Mouse (Mus musculus) urinary bladder, postnatal 25 days (tissue): ENCODE data around the gene Zdhhc9.
"Not testable (repeated sequence)": the region's sequence is repeated elsewhere in the genome, so short reads cannot be mapped to it uniquely, and the experiment has no call there.

Source experiments
- DNase-seq: peaks from one replicate; pipeline ENCODE4 v3.0.0; 2022; ENCODE audit warnings: low spot score

The Zdhhc9 gene

GRCm38 (mm10) chrX:48208519-48209185 lies at the start of gene Zdhhc9:
Gene Zdhhc9, minus strand, starts transcription at chrX:48208878.
- DNase-seq: peak; percentile 74

- no peak for DNase-seq
Observed at GRCm38 (mm10) chrX:48257011-48257410, 48.3 kb upstream of the Zdhhc9 start.

GRCm38 (mm10) chrX:48256468-48257007 lies 47.9 kb upstream of the Zdhhc9 start, which contains the start of gene Utp14a:
Gene Utp14a, plus strand, starts transcription at chrX:48256862.
- peak; percentile 90 for DNase-seq

GRCm38 (mm10) chrX:48255830-48256428 lies 47.3 kb upstream of the Zdhhc9 start:
- no peak for DNase-seq

- DNase-seq: no peak
Observed at GRCm38 (mm10) chrX:48234417-48234816, 25.7 kb upstream of the Zdhhc9 start.

GRCm38 (mm10) chrX:48226225-48226624 lies 17.5 kb upstream of the Zdhhc9 start:
- DNase-seq: no peak

GRCm38 (mm10) chrX:48222706-48223105 lies 14.0 kb upstream of the Zdhhc9 start:
- DNase-seq: no peak

GRCm38 (mm10) chrX:48219468-48219867 lies 10.8 kb upstream of the Zdhhc9 start:
- no peak for DNase-seq

- not testable (repeated sequence) for DNase-seq
Observed at GRCm38 (mm10) chrX:48209746-48210145, 1.1 kb upstream of the Zdhhc9 start.

- DNase-seq: peak; percentile 13
Observed at GRCm38 (mm10) chrX:48207761-48208487, 754 bp downstream of the Zdhhc9 start.

- no peak for DNase-seq
Observed at GRCm38 (mm10) chrX:48204469-48204868, 4.2 kb downstream of the Zdhhc9 start.

GRCm38 (mm10) chrX:48203763-48204162 lies 4.9 kb downstream of the Zdhhc9 start:
- DNase-seq: no peak

GRCm38 (mm10) chrX:48202995-48203394 lies 5.7 kb downstream of the Zdhhc9 start:
- no peak for DNase-seq

- no peak for DNase-seq
Observed at GRCm38 (mm10) chrX:48202436-48202835, 6.2 kb downstream of the Zdhhc9 start.

GRCm38 (mm10) chrX:48201973-48202372 lies 6.7 kb downstream of the Zdhhc9 start:
- DNase-seq: no peak

GRCm38 (mm10) chrX:48200699-48201098 lies 8.0 kb downstream of the Zdhhc9 start:
- DNase-seq: no peak

- DNase-seq: no peak
Observed at GRCm38 (mm10) chrX:48199026-48199425, 9.7 kb downstream of the Zdhhc9 start.

GRCm38 (mm10) chrX:48197856-48198255 lies 10.8 kb downstream of the Zdhhc9 start:
- no peak for DNase-seq

GRCm38 (mm10) chrX:48193235-48194152 lies 15.2 kb downstream of the Zdhhc9 start:
- no peak for DNase-seq

- no peak for DNase-seq
Observed at GRCm38 (mm10) chrX:48191261-48191660, 17.4 kb downstream of the Zdhhc9 start.

GRCm38 (mm10) chrX:48184703-48185102 lies 24.0 kb downstream of the Zdhhc9 start:
- no peak for DNase-seq

GRCm38 (mm10) chrX:48181844-48182243 lies 26.8 kb downstream of the Zdhhc9 start:
- DNase-seq: no peak
